Mouse (Mus musculus) cerebellum, postnatal 4 days (tissue): ENCODE results near the gene Fat1.
"Not testable (repeated sequence)": the region's sequence is repeated elsewhere in the genome, so short reads cannot be mapped to it uniquely, and the experiment has no call there.

Experiments used
- DNase-seq, 2 experiments: peaks; one replicate each; pipeline ENCODE4 v3.0.0; 2022; ENCODE audit warnings: low spot score in 2 of 2, mixed read lengths in 1 of 2

Gene Fat1

GRCm38 (mm10) chr8:45064197-45064869, 129.1 kb downstream of the Fat1 start:
- DNase-seq, result no peak

DNA sequence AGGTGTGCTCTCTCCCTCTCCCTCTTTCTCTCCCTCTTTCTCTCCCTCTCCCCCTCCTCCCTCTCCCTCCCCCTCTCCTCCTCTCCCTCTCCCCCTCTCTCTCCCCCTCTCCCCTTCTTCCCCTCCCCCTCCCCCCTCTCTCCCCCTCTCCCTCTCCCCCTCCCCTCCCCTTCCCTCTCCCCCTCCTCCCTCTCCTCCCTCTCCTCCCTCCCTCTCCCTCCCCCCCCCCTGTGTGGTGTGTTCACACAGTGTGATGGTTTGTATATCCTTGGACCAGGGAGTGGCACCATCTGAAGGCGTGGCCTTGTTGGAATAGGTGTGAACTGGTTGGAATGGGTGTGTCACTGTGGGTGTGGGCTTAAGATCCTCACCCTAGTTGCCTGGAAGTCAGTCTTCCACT, 130.1 kb downstream of the Fat1 start:
- not testable (repeated sequence) for DNase-seq

DNA sequence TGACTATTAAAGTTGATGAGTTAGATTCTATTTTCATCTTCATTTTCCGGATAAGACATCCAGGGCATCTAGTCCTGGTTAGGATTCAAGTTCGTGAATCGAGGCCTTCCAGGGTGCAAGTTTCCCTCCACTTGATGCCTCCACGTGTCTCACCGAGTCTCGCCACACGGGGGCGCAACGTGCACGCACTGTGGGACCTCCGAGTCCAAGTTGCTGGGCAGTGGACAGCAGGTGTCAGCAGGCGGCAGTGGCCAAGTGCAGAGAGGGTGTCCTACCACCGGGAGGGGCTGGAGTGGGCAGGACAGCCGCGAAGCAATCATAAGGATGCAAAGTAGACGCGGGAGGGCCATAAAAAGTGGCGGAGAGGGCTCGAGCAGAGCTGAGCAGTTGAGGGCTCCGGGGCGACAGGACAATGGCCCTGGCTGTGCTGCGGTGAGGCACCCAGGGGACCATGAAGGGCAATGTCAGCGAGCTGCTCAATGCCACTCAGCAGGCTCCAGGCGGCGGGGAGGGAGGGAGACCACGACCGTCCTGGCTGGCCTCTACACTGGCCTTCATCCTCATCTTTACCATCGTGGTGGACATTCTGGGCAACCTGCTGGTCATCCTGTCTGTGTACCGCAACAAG, 133.6 kb downstream of the Fat1 start, which contains the start of gene Mtnr1a:
Gene Mtnr1a (plus strand): TSS at position 379 of the 628 bp plus-strand sequence.
- DNase-seq, result peak; percentile 97

- DNase-seq, result no peak
Measured at GRCm38 (mm10) chr8:45070949-45071348, 135.7 kb downstream of the Fat1 start.

DNA sequence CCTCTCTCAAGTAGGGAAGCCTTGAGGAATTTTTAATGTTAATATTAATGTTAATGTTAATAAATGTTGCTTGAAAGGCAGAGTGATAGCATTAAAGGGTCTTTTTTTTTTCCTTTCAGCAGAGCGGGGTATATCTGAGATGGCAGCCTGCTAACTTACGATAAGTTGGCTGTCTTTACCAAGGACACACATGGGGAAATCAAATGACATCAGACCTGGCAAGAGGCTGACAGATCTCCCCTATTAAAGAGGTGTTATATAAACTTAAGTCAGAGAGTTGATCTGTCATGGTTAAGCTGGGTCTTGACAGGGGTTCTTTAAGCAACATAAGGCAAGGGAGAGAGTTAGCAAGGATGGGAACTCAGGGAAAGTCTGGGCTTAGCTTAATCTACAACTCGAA, 145.6 kb downstream of the Fat1 start:
- DNase-seq, result no peak

DNA sequence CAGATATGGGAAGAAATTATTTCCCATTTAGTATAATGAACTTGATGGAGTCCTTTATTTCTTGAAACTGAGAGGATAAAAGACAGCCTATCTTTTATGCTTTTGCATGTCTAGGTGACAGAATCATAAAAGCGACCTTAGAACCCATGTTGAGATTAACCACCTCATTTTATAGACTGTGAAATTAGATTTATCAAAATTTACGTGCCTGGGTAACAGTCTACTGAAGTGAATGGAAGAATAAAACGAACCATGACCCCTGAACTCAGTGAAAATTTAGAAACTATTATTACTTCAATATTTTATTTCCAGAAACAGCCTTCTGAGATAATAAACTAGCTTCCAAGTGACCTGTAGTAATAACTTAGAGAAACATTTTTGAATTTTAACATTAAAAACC, 158.4 kb downstream of the Fat1 start:
- no peak for DNase-seq
